Mouse (Mus musculus): ENCODE results near the gene Ahnak2. TPM values are rescaled to one million over a fixed set of nuclear protein-coding genes. Genes with fewer than 3 reads are reported as not detected.

Gene Ahnak2
- polyA plus RNA-seq, 1 experiment: 40.7 TPM

- DNase-seq (ENCODE audit: low spot score): no peak
These were observed 5.6 kb downstream of the Ahnak2 start for GRCm38 (mm10) chr12:112796551-112797510.

GRCm38 (mm10) chr12:112795466-112796104 lies 6.9 kb downstream of the Ahnak2 start:
- no peak for DNase-seq (ENCODE audit: low spot score)

DNA sequence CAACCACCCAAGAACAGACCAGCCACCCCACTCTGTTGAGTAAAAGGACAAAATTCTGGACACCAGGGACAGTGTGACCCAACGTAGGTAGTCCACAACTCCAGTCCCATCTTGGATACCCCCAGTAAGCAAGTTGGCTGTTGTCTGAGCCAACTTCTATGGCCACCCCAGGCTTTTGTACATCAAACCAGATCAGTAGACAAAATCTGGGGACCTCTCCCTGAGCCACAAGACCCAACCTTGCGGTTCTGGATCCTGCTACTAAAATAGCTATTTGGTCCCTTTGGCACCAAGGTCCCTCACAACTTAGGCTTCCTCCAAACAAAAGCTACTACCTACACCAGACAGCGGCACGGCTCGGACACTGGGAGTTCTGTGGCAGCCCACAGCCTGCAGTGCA lies 7.5 kb downstream of the Ahnak2 start:
- DNase-seq (ENCODE audit: low spot score): no peak

GRCm38 (mm10) chr12:112794356-112794816 lies 8.1 kb downstream of the Ahnak2 start:
- DNase-seq (ENCODE audit: low spot score): no peak

GRCm38 (mm10) chr12:112793601-112794355 lies 8.7 kb downstream of the Ahnak2 start:
- no peak for DNase-seq (ENCODE audit: low spot score)

DNA sequence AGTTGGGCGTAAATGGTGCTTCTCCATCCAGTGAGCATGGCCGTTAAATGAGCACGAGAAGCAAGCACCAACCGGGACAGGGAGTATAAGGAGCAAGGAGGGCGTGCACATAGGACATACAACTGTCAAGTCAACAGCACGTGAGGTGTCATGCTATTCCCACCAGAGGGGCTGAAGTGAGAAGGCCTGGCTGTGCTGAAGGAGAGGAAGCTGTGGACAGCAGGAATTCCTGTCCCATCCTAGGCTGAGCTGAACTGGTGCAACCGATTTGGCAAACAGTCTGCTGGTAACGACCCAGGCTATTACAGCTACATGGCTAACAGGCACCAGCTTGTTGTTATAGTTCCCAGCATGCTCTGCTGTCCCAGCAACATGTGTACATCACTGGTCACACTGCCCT lies 11.4 kb downstream of the Ahnak2 start:
- DNase-seq (ENCODE audit: low spot score): no peak

DNA sequence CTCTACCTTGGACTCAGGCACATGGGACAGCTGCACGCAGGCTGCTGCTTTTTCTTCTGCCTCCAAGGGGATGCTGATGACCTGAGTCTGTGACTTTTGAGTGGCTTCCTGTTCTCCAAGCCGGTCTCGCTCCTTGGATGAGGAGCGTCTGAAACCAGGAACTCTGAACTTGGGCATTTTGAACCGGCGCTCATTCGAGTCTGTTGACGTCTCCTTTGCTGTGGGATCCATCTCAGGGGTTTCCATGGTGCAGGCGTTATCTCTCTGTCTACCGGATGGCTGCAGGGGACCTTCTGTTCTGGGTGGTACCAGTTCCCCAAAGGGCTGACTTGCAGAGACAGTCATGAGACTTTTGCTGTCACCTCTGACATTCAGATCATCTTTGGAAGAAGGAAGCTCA lies 28.0 kb downstream of the Ahnak2 start:
- no peak for DNase-seq (ENCODE audit: low spot score)

GRCm38 (mm10) chr12:112774026-112774425 lies 28.4 kb downstream of the Ahnak2 start:
- no peak for DNase-seq (ENCODE audit: low spot score)

DNA sequence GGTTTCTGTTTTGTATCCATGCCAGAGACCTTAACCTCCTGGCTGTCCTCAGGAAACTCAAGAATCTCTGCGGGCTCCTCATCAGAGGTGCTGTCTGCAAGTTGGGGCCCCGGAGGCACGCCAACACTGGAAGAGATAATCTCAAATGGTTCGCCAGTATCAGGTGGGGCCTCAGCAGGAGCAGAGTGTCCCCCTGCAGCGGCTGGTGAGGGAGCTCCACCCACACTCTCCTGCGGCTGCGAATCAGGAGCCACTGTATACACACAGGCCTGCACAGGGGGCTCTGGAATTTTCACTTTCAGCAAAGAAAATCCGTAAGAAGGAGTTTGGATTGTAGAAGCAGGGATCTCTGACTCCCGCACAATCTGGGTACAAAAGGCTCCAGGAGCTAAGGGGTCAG lies 29.1 kb downstream of the Ahnak2 start:
- no peak for DNase-seq (ENCODE audit: low spot score)

DNA sequence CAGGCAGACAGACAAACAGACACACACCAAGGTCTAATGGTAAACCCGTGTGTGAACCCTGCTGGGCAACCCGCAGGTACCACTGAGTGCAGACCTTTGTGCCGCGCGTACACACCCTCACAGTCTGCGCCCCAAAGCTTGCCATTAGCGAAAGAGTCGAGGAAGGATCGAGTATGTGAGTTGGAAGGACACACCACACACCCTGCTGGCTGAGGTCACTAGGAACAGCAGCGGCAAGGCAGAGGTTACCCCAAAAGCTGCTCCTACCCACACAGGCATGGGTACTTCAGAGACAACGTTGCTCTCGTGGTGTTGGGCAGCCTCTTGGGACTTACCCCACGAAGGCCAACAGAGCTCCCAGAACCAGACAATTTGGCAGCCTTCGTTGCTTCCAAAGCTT lies 30.2 kb downstream of the Ahnak2 start:
- no peak for DNase-seq (ENCODE audit: low spot score)

DNA sequence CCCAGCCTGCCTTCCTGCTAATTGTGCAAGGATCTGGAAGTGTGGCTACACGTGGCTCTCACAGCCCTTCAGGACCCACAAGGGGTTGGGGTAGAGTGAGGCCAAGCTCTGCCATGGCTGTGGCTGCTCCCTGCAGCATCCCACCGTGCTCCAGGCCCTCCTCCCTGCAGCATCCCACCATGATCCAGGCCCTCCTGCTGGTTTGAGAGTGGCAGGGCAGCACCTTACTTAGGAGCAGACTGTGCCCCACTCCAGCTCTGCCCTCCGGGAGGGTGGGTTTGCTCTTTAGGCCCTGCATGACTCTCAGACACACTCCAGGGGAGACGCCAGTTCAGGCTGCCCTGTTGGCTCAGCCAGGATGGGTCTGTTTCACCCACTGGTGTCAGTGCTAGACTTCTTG lies 32.1 kb downstream of the Ahnak2 start:
- no peak for DNase-seq (ENCODE audit: low spot score)

GRCm38 (mm10) chr12:112769751-112770150 lies 32.7 kb downstream of the Ahnak2 start:
- DNase-seq (ENCODE audit: low spot score): no peak

- no peak for DNase-seq (ENCODE audit: low spot score)
These were observed 33.4 kb downstream of the Ahnak2 start for GRCm38 (mm10) chr12:112769031-112769430.

DNA sequence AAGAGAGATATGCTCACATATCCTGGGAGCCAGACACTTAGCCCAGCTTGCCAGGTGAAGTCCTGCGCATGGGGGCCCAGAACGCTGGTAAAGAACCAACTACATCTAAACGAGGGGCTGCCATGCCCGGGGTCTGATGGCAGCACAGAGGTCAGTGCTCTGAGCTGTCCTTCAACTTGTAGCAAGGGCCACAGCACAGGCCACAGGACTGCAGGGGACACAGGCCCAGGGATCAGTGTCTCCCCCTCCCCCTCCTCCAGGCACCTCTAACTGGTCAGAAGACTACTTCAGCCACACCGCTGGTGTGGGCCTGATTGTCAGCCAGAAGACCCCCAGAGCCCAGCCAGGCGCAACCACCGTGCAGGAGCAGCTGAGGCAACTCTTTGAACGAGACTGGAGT lies 34.3 kb downstream of the Ahnak2 start:
- no peak for DNase-seq (ENCODE audit: low spot score)

GRCm38 (mm10) chr12:112767036-112767890 lies 35.2 kb downstream of the Ahnak2 start:
- no peak for DNase-seq (ENCODE audit: low spot score)

DNA sequence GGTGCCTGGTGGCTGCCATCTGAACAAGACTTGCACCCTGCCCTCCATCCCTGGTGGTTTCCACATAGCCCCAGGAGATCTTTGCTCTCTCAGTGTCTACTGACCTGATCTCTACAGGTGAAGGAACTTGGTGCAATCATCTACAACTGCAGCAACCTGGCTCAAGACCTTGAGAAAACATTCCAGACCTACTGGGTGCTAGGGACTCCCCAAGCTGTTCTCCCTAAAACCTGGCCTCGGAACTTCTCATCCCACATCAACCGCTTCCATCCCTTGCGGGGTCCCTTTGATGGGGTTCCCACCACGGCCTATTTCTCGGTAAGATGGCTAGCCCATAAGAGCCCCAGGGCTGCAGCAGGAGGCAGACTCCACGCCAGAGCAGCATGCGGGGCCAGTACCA lies 35.9 kb downstream of the Ahnak2 start:
- no peak for DNase-seq (ENCODE audit: low spot score)

DNA sequence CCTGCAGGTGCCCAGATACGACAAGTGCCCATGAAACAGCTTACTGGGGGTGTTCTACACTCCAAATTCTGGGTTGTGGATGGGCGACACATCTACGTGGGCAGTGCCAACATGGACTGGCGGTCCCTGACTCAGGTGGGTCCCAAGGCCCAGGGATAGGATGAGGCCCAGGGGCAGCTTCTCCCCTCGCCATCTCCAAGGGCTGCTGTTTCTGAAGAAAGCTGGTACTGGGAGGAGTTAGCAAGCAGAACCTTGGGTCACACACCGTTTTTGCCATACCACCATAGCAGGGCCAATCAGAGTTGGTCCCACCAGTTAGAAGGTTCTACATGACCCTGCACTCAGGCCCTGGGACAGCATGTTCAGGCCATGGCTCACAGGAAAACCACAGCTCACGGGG lies 37.5 kb downstream of the Ahnak2 start:
- DNase-seq (ENCODE audit: low spot score): no peak

DNA sequence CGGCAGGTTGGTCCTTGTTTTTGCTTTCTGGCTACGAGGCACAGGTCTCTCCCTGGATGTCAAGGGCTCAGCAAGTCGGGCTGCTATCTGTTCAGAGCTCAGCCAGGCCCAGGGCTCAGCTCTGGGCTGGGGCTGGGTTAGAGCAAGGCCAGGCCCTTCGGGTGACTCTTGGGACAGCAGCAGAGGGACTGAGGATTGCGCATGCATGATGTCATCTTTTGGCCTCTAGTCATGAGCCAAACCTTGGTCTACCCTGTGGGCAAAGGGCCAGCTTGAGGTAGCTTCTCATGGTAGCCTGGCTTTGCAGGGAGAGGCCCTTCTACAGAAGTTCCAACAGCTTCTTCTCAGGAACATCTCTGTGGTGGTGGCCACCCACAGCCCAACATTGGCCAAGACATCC lies 38.3 kb downstream of the Ahnak2 start:
- DNase-seq (ENCODE audit: low spot score): no peak

- DNase-seq (ENCODE audit: low spot score): no peak
These were observed 39.3 kb downstream of the Ahnak2 start for GRCm38 (mm10) chr12:112763176-112763575.

- DNase-seq (ENCODE audit: low spot score): no peak
These were observed 40.4 kb downstream of the Ahnak2 start for GRCm38 (mm10) chr12:112762018-112762417.

DNA sequence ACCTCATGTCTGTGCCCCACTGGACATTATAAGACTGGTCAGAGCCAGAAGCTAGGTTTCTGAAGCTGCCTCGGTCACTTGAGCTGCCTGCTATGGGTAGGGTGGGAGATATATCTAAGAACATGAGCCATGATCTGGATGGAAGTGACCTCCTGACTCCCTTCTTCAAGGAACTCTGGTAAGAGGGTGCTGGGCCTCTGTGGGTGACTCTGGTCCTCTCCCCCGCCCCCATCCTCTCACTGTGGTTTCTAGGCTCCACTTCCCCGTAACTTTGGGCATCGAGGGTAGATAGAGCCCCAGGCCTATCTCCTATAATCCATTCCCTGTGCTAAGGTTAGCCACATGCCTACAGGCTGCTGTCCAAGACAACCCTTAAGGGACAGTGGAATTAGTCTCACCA lies 41.0 kb downstream of the Ahnak2 start:
- DNase-seq (ENCODE audit: low spot score): no peak
